In genomic region chr10:128536266-128536940, GRCm38 (mm10) we compare ENCODE assay signal across 8 mouse cellular contexts. TPM values are rescaled to one million over a fixed set of nuclear protein-coding genes. Genes with fewer than 3 reads are reported as not detected.
DNase-seq lines count a peak whose midpoint lies in the region; ATAC-seq and TF ChIP-seq lines count a peak whose summit lies in the region.

No protein-coding gene starts in this region.

- peak; percentile 94 for TF ChIP-seq CTCF in intestine, postnatal 0 days (IDR thresholded peaks at IDR 0.05; ENCODE audit: low read depth)

- intact Hi-C loops in left cerebral cortex, postnatal 4 days (cut with DNase I): no loop called here

- H3K9me3 ChIP-seq in embryonic facial prominence, embryonic 10.5 days: no peaks in the 10 kb centered on the region
- no peaks in the 10 kb centered on the region for H3K9me3 ChIP-seq in intestine, postnatal 0 days (ENCODE audit: control insufficient read depth)
- no peaks in the 10 kb centered on the region for H3K9me3 ChIP-seq in midbrain, embryonic 11.5 days (ENCODE audit: control insufficient read depth, low read length)

- ATAC-seq in granulocyte monocyte progenitor cell, adult 5-6 weeks (replicated peaks; ENCODE audit: poor library complexity, severe bottlenecking): peak; percentile 95
- peak; percentile 88 for ATAC-seq in intestine, postnatal 0 days
- ATAC-seq in midbrain, embryonic 11.5 days (ENCODE audit: low FRiP score): peak; percentile 93

- peak overlapping the region; percentile 61 for H3K27ac ChIP-seq in embryonic facial prominence, embryonic 10.5 days (replicated peaks)
- 0 out of 2 replicates have a peak overlapping the region, but pooled peaks have one; percentile 8 for H3K27ac ChIP-seq in intestine, postnatal 0 days (ENCODE audit: low read depth, low read length)
- no peak overlapping the region for H3K27ac ChIP-seq in midbrain, embryonic 11.5 days (ENCODE audit: low read depth, low read length)

- H3K9ac ChIP-seq in intestine, postnatal 0 days (ENCODE audit: low read depth, low read length): no peak overlapping the region
- no peak overlapping the region for H3K9ac ChIP-seq in midbrain, embryonic 11.5 days (ENCODE audit: low read length)

- DNase-seq in urinary bladder, adult 18-20 months (ENCODE audit: low spot score in 2 of 2): peak; percentile 74 to 86
- no peak for DNase-seq in urinary bladder, postnatal 10 days (ENCODE audit: low spot score)
- peak; percentile 88 for DNase-seq in embryonic facial prominence, embryonic 10.5 days (ENCODE audit: low spot score)
- peak; percentile 86 for DNase-seq in left cerebral cortex, postnatal 4 days
- peak; percentile 98 for DNase-seq in midbrain, embryonic 11.5 days (ENCODE audit: low spot score, missing footprints)
- peak; percentile 69 for DNase-seq in right cerebral cortex, postnatal 4 days

- 0 out of 2 replicates have a peak, but pooled peaks cover 5% of the 10 kb centered on the region for H3K27me3 ChIP-seq in embryonic facial prominence, embryonic 10.5 days (replicated peaks; ENCODE audit: low read depth, poor library complexity, severe bottlenecking)
- no peaks in the 10 kb centered on the region for H3K27me3 ChIP-seq in intestine, postnatal 0 days (replicated peaks; ENCODE audit: control insufficient read depth, insufficient read depth, low read length)
- H3K27me3 ChIP-seq in midbrain, embryonic 11.5 days (ENCODE audit: control insufficient read depth, insufficient read depth, low read length): no peaks in the 10 kb centered on the region

- peak overlapping the region; percentile 40 for H3K4me3 ChIP-seq in embryonic facial prominence, embryonic 10.5 days
- H3K4me3 ChIP-seq in intestine, postnatal 0 days (ENCODE audit: low read depth, low read length): peak overlapping the region; percentile 14; the same call in 1 of the 2 replicates
- peak overlapping the region; percentile 9; the same call in 1 of the 2 replicates for H3K4me3 ChIP-seq in midbrain, embryonic 11.5 days (ENCODE audit: low read depth, low read length)

- H3K36me3 ChIP-seq in embryonic facial prominence, embryonic 10.5 days (replicated peaks): peaks cover 6% of the 10 kb centered on the region
- H3K36me3 ChIP-seq in intestine, postnatal 0 days (ENCODE audit: control insufficient read depth, insufficient read depth): peaks cover 3% of the 10 kb centered on the region; the same call in 1 of the 2 replicates
- H3K36me3 ChIP-seq in midbrain, embryonic 11.5 days (ENCODE audit: control insufficient read depth, insufficient read depth, low read length): no peaks in the 10 kb centered on the region

- peak overlapping the region; percentile 53 for H3K4me2 ChIP-seq in intestine, postnatal 0 days (replicated peaks; ENCODE audit: low read depth)
- peak overlapping the region; percentile 32 for H3K4me2 ChIP-seq in midbrain, embryonic 11.5 days

- WGBS in embryonic facial prominence, embryonic 10.5 days: 17% methylated on average over 18 of the region's 18 CpGs
- WGBS in intestine, postnatal 0 days: 13% methylated on average over 18 of the region's 18 CpGs
- WGBS in midbrain, embryonic 11.5 days: 15% methylated on average over 18 of the region's 18 CpGs

- H3K4me1 ChIP-seq in embryonic facial prominence, embryonic 10.5 days: peaks cover 13% of the 10 kb centered on the region
- no peaks in the 10 kb centered on the region for H3K4me1 ChIP-seq in intestine, postnatal 0 days (replicated peaks; ENCODE audit: control insufficient read depth, insufficient read depth, low read length)
- H3K4me1 ChIP-seq in midbrain, embryonic 11.5 days (ENCODE audit: control insufficient read depth, insufficient read depth, low read length): no peaks in the 10 kb centered on the region; the same call in none of the 2 replicates

RNA-seq across cellular contexts. Expression of gene Esyt1, which starts 10.7 kb away (rescaled TPM):
- polyA plus RNA-seq in embryonic facial prominence, embryonic 10.5 days (2016; fragmentation: Nextera tagmentation; extraction: Ambion mirVana): 11.9 and 13.6 TPM in 2 replicates
- total RNA-seq in granulocyte monocyte progenitor cell, adult 5-6 weeks (2014; fragmentation: Nextera tagmentation): 89.1 and 90.5 TPM in 2 replicates
- total RNA-seq in granulocyte monocyte progenitor cell, adult 5-6 weeks (2017): 78.8 and 97.6 TPM in 2 replicates
- polyA plus RNA-seq in intestine, postnatal 0 days (2015; fragmentation: Nextera tagmentation; extraction: Ambion mirVana): 11.7 and 12.5 TPM in 2 replicates
- total RNA-seq in left cerebral cortex, postnatal 4 days (2021): 10 to 100 TPM; 13.7 to 16.3 TPM
- polyA plus RNA-seq in midbrain, embryonic 11.5 days (2014; fragmentation: Nextera tagmentation; extraction: Ambion mirVana): 15.6 and 18.1 TPM in 2 replicates

RNA-seq across cellular contexts. Expression of gene Zc3h10, which starts 11.2 kb away (rescaled TPM):
- polyA plus RNA-seq in embryonic facial prominence, embryonic 10.5 days (2016; fragmentation: Nextera tagmentation; extraction: Ambion mirVana): 15.9 and 17.4 TPM in 2 replicates
- total RNA-seq in granulocyte monocyte progenitor cell, adult 5-6 weeks (2014; fragmentation: Nextera tagmentation): 8.8 and 9.7 TPM in 2 replicates
- total RNA-seq in granulocyte monocyte progenitor cell, adult 5-6 weeks (2017): 12.5 and 13.6 TPM in 2 replicates
- 10.0 and 10.4 TPM in 2 replicates for polyA plus RNA-seq in intestine, postnatal 0 days (2015; fragmentation: Nextera tagmentation; extraction: Ambion mirVana)
- 10 to 100 TPM; 14.0 to 15.2 TPM for total RNA-seq in left cerebral cortex, postnatal 4 days (2021)
- 16.0 and 19.0 TPM in 2 replicates for polyA plus RNA-seq in midbrain, embryonic 11.5 days (2014; fragmentation: Nextera tagmentation; extraction: Ambion mirVana)

RNA-seq across cellular contexts. Expression of gene Rpl41, which starts 12.7 kb away (rescaled TPM):
- polyA plus RNA-seq in embryonic facial prominence, embryonic 10.5 days (2016; fragmentation: Nextera tagmentation; extraction: Ambion mirVana): 3,494 and 3,561 TPM in 2 replicates
- total RNA-seq in granulocyte monocyte progenitor cell, adult 5-6 weeks (2014; fragmentation: Nextera tagmentation): 6,066 and 6,315 TPM in 2 replicates
- total RNA-seq in granulocyte monocyte progenitor cell, adult 5-6 weeks (2017): 3,608 and 4,444 TPM in 2 replicates
- polyA plus RNA-seq in intestine, postnatal 0 days (2015; fragmentation: Nextera tagmentation; extraction: Ambion mirVana): 2,426 and 2,428 TPM in 2 replicates
- 1,000 to 10,000 TPM; 2,825 to 2,926 TPM for total RNA-seq in left cerebral cortex, postnatal 4 days (2021)
- polyA plus RNA-seq in midbrain, embryonic 11.5 days (2014; fragmentation: Nextera tagmentation; extraction: Ambion mirVana): 2,670 and 2,991 TPM in 2 replicates

RNA-seq across cellular contexts. Expression of gene Pa2g4, which starts 29.4 kb away (rescaled TPM):
- polyA plus RNA-seq in embryonic facial prominence, embryonic 10.5 days (2016; fragmentation: Nextera tagmentation; extraction: Ambion mirVana): 274 and 287 TPM in 2 replicates
- 404 and 410 TPM in 2 replicates for total RNA-seq in granulocyte monocyte progenitor cell, adult 5-6 weeks (2014; fragmentation: Nextera tagmentation)
- 414 and 442 TPM in 2 replicates for total RNA-seq in granulocyte monocyte progenitor cell, adult 5-6 weeks (2017)
- polyA plus RNA-seq in intestine, postnatal 0 days (2015; fragmentation: Nextera tagmentation; extraction: Ambion mirVana): 65.3 and 66.8 TPM in 2 replicates
- 100 to 1,000 TPM; 111 TPM for total RNA-seq in left cerebral cortex, postnatal 4 days (2021)
- 241 and 249 TPM in 2 replicates for polyA plus RNA-seq in midbrain, embryonic 11.5 days (2014; fragmentation: Nextera tagmentation; extraction: Ambion mirVana)

RNA-seq across cellular contexts. Expression of gene Myl6b, which starts 37.9 kb away (rescaled TPM):
- polyA plus RNA-seq in embryonic facial prominence, embryonic 10.5 days (2016; fragmentation: Nextera tagmentation; extraction: Ambion mirVana): 2.3 and 3.1 TPM in 2 replicates
- total RNA-seq in granulocyte monocyte progenitor cell, adult 5-6 weeks (2014; fragmentation: Nextera tagmentation): 10.7 and 13.7 TPM in 2 replicates
- 1.2 and 1.7 TPM in 2 replicates for total RNA-seq in granulocyte monocyte progenitor cell, adult 5-6 weeks (2017)
- 1.3 and 1.8 TPM in 2 replicates for polyA plus RNA-seq in intestine, postnatal 0 days (2015; fragmentation: Nextera tagmentation; extraction: Ambion mirVana)
- total RNA-seq in left cerebral cortex, postnatal 4 days (2021): 10 to 100 TPM; 61.7 to 65.2 TPM
- 3.4 and 3.7 TPM in 2 replicates for polyA plus RNA-seq in midbrain, embryonic 11.5 days (2014; fragmentation: Nextera tagmentation; extraction: Ambion mirVana)
